Mouse (Mus musculus): ENCODE data around the gene Ppp1r1b.

- TF ChIP-seq POLR2A (IDR thresholded peaks at IDR 0.05; ENCODE audit: insufficient read depth, low read depth, low read length), result no peak
- no peak for TF ChIP-seq EP300 (IDR thresholded peaks at IDR 0.05; ENCODE audit: insufficient read depth, low read depth, low read length)
- TF ChIP-seq CTCF (IDR thresholded peaks at IDR 0.05), result no peak
Observed at GRCm38 (mm10) chr11:98392645-98393044, 44.4 kb downstream of the Ppp1r1b start.

All from heart, adult 2 months (tissue).